7 mouse cellular contexts compared by ENCODE assay signal in genomic region chr11:101552476-101553300, GRCm38 (mm10). TPM values are rescaled to one million over a fixed set of nuclear protein-coding genes. Genes with fewer than 3 reads are reported as not detected.
DNase-seq lines count a peak whose midpoint lies in the region; ATAC-seq and TF ChIP-seq lines count a peak whose summit lies in the region.

No protein-coding gene starts in this region.

- no peaks in the 10 kb centered on the region for H3K36me3 ChIP-seq in intestine, embryonic 15.5 days
- H3K36me3 ChIP-seq in midbrain, embryonic 10.5 days, result peaks cover 47% of the 10 kb centered on the region
- H3K36me3 ChIP-seq in small intestine, adult 2 months (ENCODE audit: control insufficient read depth, insufficient read depth, low read length), result peaks cover 9% of the 10 kb centered on the region

- H3K4me2 ChIP-seq in intestine, embryonic 15.5 days (replicated peaks), result peak overlapping the region; percentile 56

- peak overlapping the region; percentile 77 for H3K9ac ChIP-seq in intestine, embryonic 15.5 days

- peak; percentile 98 for DNase-seq in adrenal gland, adult 2 months
- peak; percentile 98 for DNase-seq in embryo, embryonic 11 days
- DNase-seq in gastrocnemius, postnatal 25 days, result peak; percentile 99
- DNase-seq in left cerebral cortex, postnatal 25 days (ENCODE audit: low spot score in 2 of 2), result peak; percentile 98 to 100
- peak; percentile 97 for DNase-seq in midbrain, embryonic 10.5 days (ENCODE audit: low spot score)

- H3K4me1 ChIP-seq in intestine, embryonic 15.5 days (replicated peaks), result peaks cover 14% of the 10 kb centered on the region; the same call in 1 of the 2 replicates
- H3K4me1 ChIP-seq in midbrain, embryonic 10.5 days, result peaks cover 26% of the 10 kb centered on the region
- no peaks in the 10 kb centered on the region; the same call in 1 of the 2 replicates for H3K4me1 ChIP-seq in small intestine, adult 2 months (ENCODE audit: control insufficient read depth, insufficient read depth, insufficient read length, low read length)

- H3K4me3 ChIP-seq in intestine, embryonic 15.5 days (replicated peaks), result peak overlapping the region; percentile 88
- peak overlapping the region; percentile 72 for H3K4me3 ChIP-seq in midbrain, embryonic 10.5 days
- H3K4me3 ChIP-seq in small intestine, adult 2 months (ENCODE audit: low read depth, low read length), result peak overlapping the region; percentile 83

- intact Hi-C loops in left cerebral cortex, postnatal 25 days (cut with DNase I), result loop anchor here (2.0 kb wide), 1 partner anchor 86 kb away; the partner anchor contains the start of gene Vat1

- TF ChIP-seq CTCF in small intestine, adult 2 months (IDR thresholded peaks at IDR 0.05; ENCODE audit: extremely low read depth, insufficient read length, insufficient replicate concordance, low read depth, low read length), result peak; percentile 3; the same call in 1 of the 2 replicates

- peak; percentile 97 for ATAC-seq in intestine, embryonic 15.5 days

- H3K27me3 ChIP-seq in intestine, embryonic 15.5 days (replicated peaks), result no peaks in the 10 kb centered on the region
- H3K27me3 ChIP-seq in midbrain, embryonic 10.5 days (ENCODE audit: low read depth, poor library complexity, severe bottlenecking), result no peaks in the 10 kb centered on the region
- no peaks in the 10 kb centered on the region for H3K27me3 ChIP-seq in small intestine, adult 2 months (ENCODE audit: control insufficient read depth, insufficient read depth, low read length)

- H3K9me3 ChIP-seq in intestine, embryonic 15.5 days, result no peaks in the 10 kb centered on the region
- H3K9me3 ChIP-seq in midbrain, embryonic 10.5 days (replicated peaks), result no peaks in the 10 kb centered on the region

- peak; percentile 81 for TF ChIP-seq POLR2A in small intestine, adult 2 months (IDR thresholded peaks at IDR 0.05; ENCODE audit: low read depth, low read length)

- under 1% methylated on average over 37 of the region's 37 CpGs for WGBS in intestine, embryonic 15.5 days
- under 1% methylated on average over 37 of the region's 37 CpGs for WGBS in midbrain, embryonic 10.5 days
- under 1% methylated on average over 37 of the region's 37 CpGs for WGBS in small intestine, adult 2 months

- H3K27ac ChIP-seq in intestine, embryonic 15.5 days, result peak overlapping the region; percentile 92
- H3K27ac ChIP-seq in midbrain, embryonic 10.5 days (replicated peaks), result peak overlapping the region; percentile 98
- peak overlapping the region; percentile 93 for H3K27ac ChIP-seq in small intestine, adult 2 months (ENCODE audit: insufficient read depth, low read depth, low read length)

RNA-seq across cellular contexts. Expression of gene Nbr1, which starts 0.7 kb away (rescaled TPM):
- 100 to 1,000 TPM; 130 to 134 TPM for total RNA-seq in adrenal gland, adult 2 months (2021)
- 121 and 141 TPM in 2 replicates for polyA plus RNA-seq in adrenal gland, adult 2 months (2012; rRNA removed)
- 10 to 100 TPM; 65.0 to 67.8 TPM for total RNA-seq in gastrocnemius, postnatal 25 days (2021)
- 57.0 and 61.2 TPM in 2 replicates for polyA plus RNA-seq in intestine, embryonic 15.5 days (2015; fragmentation: Nextera tagmentation; extraction: Ambion mirVana)
- total RNA-seq in left cerebral cortex, postnatal 25 days (2021), result 100 to 1,000 TPM; 127 to 130 TPM
- polyA plus RNA-seq in midbrain, embryonic 10.5 days (2016; fragmentation: Nextera tagmentation; extraction: Ambion mirVana), result 69.9 and 83.7 TPM in 2 replicates
- polyA plus RNA-seq in small intestine, adult 2 months (2012; rRNA removed), result 47.4 and 116 TPM in 2 replicates

RNA-seq across cellular contexts. Expression of gene Brca1, which starts 0.9 kb away (rescaled TPM):
- total RNA-seq in adrenal gland, adult 2 months (2021), result 1 to 10 TPM in 1 of 2 experiments, under 1 TPM in 1; 0.84 to 1.3 TPM
- 0.11 and 0.20 TPM in 2 replicates for polyA plus RNA-seq in adrenal gland, adult 2 months (2012; rRNA removed)
- under 1 TPM; 0.26 to 0.94 TPM for total RNA-seq in gastrocnemius, postnatal 25 days (2021)
- polyA plus RNA-seq in intestine, embryonic 15.5 days (2015; fragmentation: Nextera tagmentation; extraction: Ambion mirVana), result 8.4 and 10.2 TPM in 2 replicates
- total RNA-seq in left cerebral cortex, postnatal 25 days (2021), result under 1 TPM; 0.69 to 0.80 TPM
- 21.6 and 23.0 TPM in 2 replicates for polyA plus RNA-seq in midbrain, embryonic 10.5 days (2016; fragmentation: Nextera tagmentation; extraction: Ambion mirVana)
- polyA plus RNA-seq in small intestine, adult 2 months (2012; rRNA removed), result 0.24 and 1.0 TPM in 2 replicates

RNA-seq across cellular contexts. Expression of gene Tmem106a, which starts 29.4 kb away (rescaled TPM):
- 10 to 100 TPM; 14.4 to 17.0 TPM for total RNA-seq in adrenal gland, adult 2 months (2021)
- 25.1 and 28.6 TPM in 2 replicates for polyA plus RNA-seq in adrenal gland, adult 2 months (2012; rRNA removed)
- 1 to 10 TPM; 1.1 to 2.5 TPM for total RNA-seq in gastrocnemius, postnatal 25 days (2021)
- 21.6 and 22.0 TPM in 2 replicates for polyA plus RNA-seq in intestine, embryonic 15.5 days (2015; fragmentation: Nextera tagmentation; extraction: Ambion mirVana)
- total RNA-seq in left cerebral cortex, postnatal 25 days (2021), result 1 to 10 TPM; 1.1 to 1.6 TPM
- 2.0 and 3.9 TPM in 2 replicates for polyA plus RNA-seq in midbrain, embryonic 10.5 days (2016; fragmentation: Nextera tagmentation; extraction: Ambion mirVana)
- polyA plus RNA-seq in small intestine, adult 2 months (2012; rRNA removed), result 57.2 and 171 TPM in 2 replicates

RNA-seq across cellular contexts. Expression of gene Gm11634, which starts 46.4 kb away (rescaled TPM):
- total RNA-seq in adrenal gland, adult 2 months (2021), result not detected
- polyA plus RNA-seq in adrenal gland, adult 2 months (2012; rRNA removed), result not detected in 2 replicates
- total RNA-seq in gastrocnemius, postnatal 25 days (2021), result not detected
- not detected in 2 replicates for polyA plus RNA-seq in intestine, embryonic 15.5 days (2015; fragmentation: Nextera tagmentation; extraction: Ambion mirVana)
- total RNA-seq in left cerebral cortex, postnatal 25 days (2021), result not detected
- 0.22 TPM in 1 of 2 replicates, not detected in the other for polyA plus RNA-seq in midbrain, embryonic 10.5 days (2016; fragmentation: Nextera tagmentation; extraction: Ambion mirVana)
- not detected in 2 replicates for polyA plus RNA-seq in small intestine, adult 2 months (2012; rRNA removed)

Comparison
In these comparisons a context has a peak if more than half of its experiments do, and no peak if none do; other contexts are left out.
1. Peak in every context shown above with its lines: DNase-seq, ATAC-seq, H3K4me3 ChIP-seq and H3K27ac ChIP-seq.